Mouse (Mus musculus) forebrain, embryonic 11.5 days (tissue): ENCODE data around the gene Gm21969. TPM values are rescaled to one million over a fixed set of nuclear protein-coding genes. Genes with fewer than 3 reads are reported as not detected.

ENCODE experiments used
- ATAC-seq: fragments of 200-750 bp; cut with Nextera tagmentation; replicated peaks from 2 replicates; pipeline ENCODE4 v1.8.0; 2017; ENCODE audit warnings: moderate TSS enrichment; ENCODE audit not compliant: low FRiP score
- DNase-seq: peaks from one replicate; pipeline ENCODE4 v3.0.0-alpha.2; 2017; ENCODE audit warnings: low spot score
- H3K27ac ChIP-seq: fragments of 300-500 bp; sonication (generic); 2 replicates; pipeline ENCODE4 v1.5.1; 2014; ENCODE audit warnings: low read depth, low read length
- H3K27me3 ChIP-seq: fragments of 300-500 bp; sonication (generic); 2 replicates; pipeline ENCODE4 v1.6.1; 2014; ENCODE audit warnings: mild to moderate bottlenecking, low read length, mixed read lengths; ENCODE audit not compliant: control insufficient read depth, insufficient read depth
- H3K36me3 ChIP-seq: fragments of 300-500 bp; sonication (generic); 2 replicates; pipeline ENCODE4 v1.6.1; 2014; ENCODE audit warnings: mild to moderate bottlenecking, low read length, moderate library complexity, mixed read lengths; ENCODE audit not compliant: control insufficient read depth, insufficient read depth
- H3K4me1 ChIP-seq: fragments of 300-500 bp; sonication (generic); replicated peaks from 2 replicates; pipeline ENCODE4 v1.6.1; 2014; ENCODE audit warnings: low read length, mixed read lengths; ENCODE audit not compliant: control insufficient read depth, insufficient read depth
- H3K4me2 ChIP-seq: fragments of 300-500 bp; sonication (generic); 2 replicates; pipeline ENCODE4 v1.6.1; 2014; ENCODE audit warnings: low read depth, mild to moderate bottlenecking, low read length, moderate library complexity, mixed read lengths; ENCODE audit not compliant: severe bottlenecking
- H3K4me3 ChIP-seq: fragments of 300-500 bp; sonication (generic); 2 replicates; pipeline ENCODE4 v1.5.1; 2014; ENCODE audit warnings: low read depth, low read length
- H3K9ac ChIP-seq: fragments of 300-500 bp; sonication (generic); 2 replicates; pipeline ENCODE4 v1.6.1; 2014; ENCODE audit warnings: low read length
- H3K9me3 ChIP-seq: fragments of 300-500 bp; sonication (generic); 2 replicates; pipeline ENCODE4 v1.6.1; 2016; ENCODE audit warnings: low read length, mixed read lengths; ENCODE audit not compliant: control insufficient read depth
- WGBS: fragments of 180-500 bp; shearing (Covaris S2); extraction: QIAGEN DNeasy Blood & Tissue Kit; methylation state at CpG from one replicate; pipeline ENCODE4 v1.1.7; 2014; 5-methylcytosine and 5-hydroxymethylcytosine counted together
- polyA plus RNA-seq: library from polyadenylated mRNA; unstranded; fragments of >200 nt; fragmentation: Nextera tagmentation; extraction: Ambion mirVana; gene quantifications from 2 replicates; pipeline ENCODE4 v1.2.1, GENCODE M21; 2014

Gm21969 gene
- polyA plus RNA-seq, 1 experiment from 2014 or later: not detected

GRCm38 (mm10) chr4:139592895-139593294 is 10.1 kb upstream of the Gm21969 start:
- H3K4me2 ChIP-seq: no peak overlapping the region
- H3K9me3 ChIP-seq: no peaks in the 10 kb centered on the region
- no peaks in the 10 kb centered on the region for H3K36me3 ChIP-seq
- 76% methylated on average over 7 of the region's 7 CpGs for WGBS
- H3K27ac ChIP-seq: no peak overlapping the region
- H3K27me3 ChIP-seq: no peaks in the 10 kb centered on the region
- H3K9ac ChIP-seq: no peak overlapping the region
- ATAC-seq: no peak
- DNase-seq: no peak
- no peak overlapping the region for H3K4me3 ChIP-seq
- H3K4me1 ChIP-seq: peaks cover 23% of the 10 kb centered on the region

GRCm38 (mm10) chr4:139593383-139593782 is 9.6 kb upstream of the Gm21969 start:
- H3K4me3 ChIP-seq: no peak overlapping the region
- WGBS: 78% methylated on average over 6 of the region's 6 CpGs
- peaks cover 25% of the 10 kb centered on the region for H3K4me1 ChIP-seq

GRCm38 (mm10) chr4:139594062-139594461 is 8.9 kb upstream of the Gm21969 start:
- H3K9me3 ChIP-seq: no peaks in the 10 kb centered on the region
- no peak overlapping the region for H3K27ac ChIP-seq
- DNase-seq: no peak
- H3K36me3 ChIP-seq: no peaks in the 10 kb centered on the region
- 42% methylated on average over 3 of the region's 3 CpGs for WGBS
- no peak overlapping the region for H3K4me2 ChIP-seq
- no peak overlapping the region for H3K4me3 ChIP-seq
- no peaks in the 10 kb centered on the region for H3K27me3 ChIP-seq
- H3K4me1 ChIP-seq: peaks cover 29% of the 10 kb centered on the region
- ATAC-seq: no peak
- no peak overlapping the region for H3K9ac ChIP-seq

More at GRCm38 (mm10) chr4:139593383-139593782, 9.6 kb upstream of the Gm21969 start:
- H3K9me3 ChIP-seq: no peaks in the 10 kb centered on the region
- ATAC-seq: no peak
- no peak overlapping the region for H3K27ac ChIP-seq
- H3K4me2 ChIP-seq: no peak overlapping the region
- H3K36me3 ChIP-seq: no peaks in the 10 kb centered on the region
- no peak overlapping the region for H3K9ac ChIP-seq
- no peak for DNase-seq
- no peaks in the 10 kb centered on the region for H3K27me3 ChIP-seq

GRCm38 (mm10) chr4:139596715-139597114 is 6.3 kb upstream of the Gm21969 start:
- no peaks in the 10 kb centered on the region for H3K36me3 ChIP-seq
- H3K4me3 ChIP-seq: no peak overlapping the region
- H3K27me3 ChIP-seq: no peaks in the 10 kb centered on the region
- H3K9ac ChIP-seq: peak overlapping the region; percentile 16; the same call in 1 of the 2 replicates
- H3K4me1 ChIP-seq: peaks cover 27% of the 10 kb centered on the region
- ATAC-seq: no peak
- WGBS: 39% methylated on average over 9 of the region's 9 CpGs
- no peak for DNase-seq
- H3K9me3 ChIP-seq: no peaks in the 10 kb centered on the region
- H3K27ac ChIP-seq: no peak overlapping the region
- H3K4me2 ChIP-seq: no peak overlapping the region

GRCm38 (mm10) chr4:139597286-139598284 is 5.4 kb upstream of the Gm21969 start:
- Histone ChIP-seq H3K9ac (no peak overlapping the region), H3K36me3 (no peaks in the 10 kb centered on the region), H3K27me3 (no peaks in the 10 kb centered on the region), H3K9me3 (no peaks in the 10 kb centered on the region), H3K4me1 (peaks cover 27% of the 10 kb centered on the region), H3K4me3 (no peak overlapping the region), H3K27ac (no peak overlapping the region), H3K4me2 (no peak overlapping the region)
- no peak for DNase-seq
- 65% methylated on average over 20 of the region's 20 CpGs for WGBS
- ATAC-seq: no peak

- H3K9me3 ChIP-seq: no peaks in the 10 kb centered on the region
- WGBS: 27% methylated on average over 13 of the region's 13 CpGs
- no peaks in the 10 kb centered on the region for H3K27me3 ChIP-seq
- ATAC-seq: no peak
- no peak overlapping the region for H3K4me3 ChIP-seq
- peak overlapping the region; percentile 57; the same call in 1 of the 2 replicates for H3K27ac ChIP-seq
- no peak for DNase-seq
- no peak overlapping the region for H3K9ac ChIP-seq
- H3K4me2 ChIP-seq: peak overlapping the region; percentile 22; the same call in 1 of the 2 replicates
- peaks cover 27% of the 10 kb centered on the region for H3K4me1 ChIP-seq
- no peaks in the 10 kb centered on the region for H3K36me3 ChIP-seq
Observed at GRCm38 (mm10) chr4:139598356-139598755, 4.6 kb upstream of the Gm21969 start.

- Histone ChIP-seq H3K4me1 (peaks cover 27% of the 10 kb centered on the region), H3K27ac (peak overlapping the region; percentile 57; the same call in 1 of the 2 replicates), H3K4me3 (no peak overlapping the region), H3K9ac (peak overlapping the region; percentile 1; the same call in 1 of the 2 replicates), H3K4me2 (peak overlapping the region; percentile 22; the same call in 1 of the 2 replicates), H3K9me3 (no peaks in the 10 kb centered on the region), H3K36me3 (no peaks in the 10 kb centered on the region), H3K27me3 (no peaks in the 10 kb centered on the region)
- DNase-seq (peak; percentile 88), ATAC-seq (no peak)
- WGBS: 3% methylated on average over 12 of the region's 12 CpGs
Observed at GRCm38 (mm10) chr4:139598950-139599518, 4.0 kb upstream of the Gm21969 start.

- no peaks in the 10 kb centered on the region for H3K9me3 ChIP-seq
- H3K4me2 ChIP-seq: no peak overlapping the region
Observed at GRCm38 (mm10) chr4:139601519-139602356, 1.2 kb upstream of the Gm21969 start.

More at GRCm38 (mm10) chr4:139601519-139602356, 1.2 kb upstream of the Gm21969 start:
- H3K4me3 ChIP-seq: no peak overlapping the region
- H3K4me1 ChIP-seq: peaks cover 22% of the 10 kb centered on the region
- DNase-seq: no peak
- no peaks in the 10 kb centered on the region for H3K27me3 ChIP-seq
- WGBS: 67% methylated on average over 7 of the region's 7 CpGs
- H3K27ac ChIP-seq: no peak overlapping the region
- ATAC-seq: no peak
- no peak overlapping the region for H3K9ac ChIP-seq
- no peaks in the 10 kb centered on the region for H3K36me3 ChIP-seq
